Mouse (Mus musculus) heart, postnatal 0 days (tissue): ENCODE data around the gene Nhlrc2. TPM values are rescaled to one million over a fixed set of nuclear protein-coding genes. Genes with fewer than 3 reads are reported as not detected.

ENCODE experiments used
- ATAC-seq: fragments of 200-750 bp; cut with Nextera tagmentation; 2 replicates; pipeline ENCODE4 v1.8.0; 2017; ENCODE audit warnings: low read depth, moderate number of reproducible peaks, moderate library complexity; ENCODE audit not compliant: insufficient read depth
- DNase-seq: peaks from one replicate; pipeline ENCODE4 v3.0.0-alpha.2; 2016; ENCODE audit warnings: low spot score
- H3K27ac ChIP-seq: fragments of 300-500 bp; sonication (generic); 2 replicates; pipeline ENCODE4 v1.5.1; 2014; ENCODE audit warnings: low read depth, mild to moderate bottlenecking
- H3K27me3 ChIP-seq: fragments of 300-500 bp; sonication (generic); 2 replicates; pipeline ENCODE4 v1.6.1; 2014; ENCODE audit warnings: low read length, mixed read lengths; ENCODE audit not compliant: control insufficient read depth, insufficient read depth
- H3K36me3 ChIP-seq: fragments of 300-500 bp; sonication (generic); replicated peaks from 2 replicates; pipeline ENCODE4 v1.6.1; 2014; ENCODE audit warnings: low read length, mixed read lengths; ENCODE audit not compliant: control insufficient read depth, insufficient read depth
- H3K4me1 ChIP-seq: fragments of 300-500 bp; sonication (generic); 2 replicates; pipeline ENCODE4 v1.6.1; 2014; ENCODE audit warnings: antibody characterized with exemption; ENCODE audit not compliant: control insufficient read depth, insufficient read depth
- H3K4me2 ChIP-seq: fragments of 300-500 bp; sonication (generic); 2 replicates; pipeline ENCODE4 v1.6.1; 2014; ENCODE audit warnings: low read depth, mild to moderate bottlenecking, low read length, moderate library complexity
- H3K4me3 ChIP-seq: fragments of 300-500 bp; sonication (generic); 2 replicates; pipeline ENCODE4 v1.5.1; 2014; ENCODE audit warnings: low read depth, low read length
- H3K9ac ChIP-seq: fragments of 300-500 bp; sonication (generic); replicated peaks from 2 replicates; pipeline ENCODE4 v1.6.1; 2014; ENCODE audit warnings: low read depth, low read length, mixed read lengths
- H3K9me3 ChIP-seq: fragments of 300-500 bp; sonication (generic); replicated peaks from 2 replicates; pipeline ENCODE4 v1.6.1; 2016; ENCODE audit warnings: low read length; ENCODE audit not compliant: control insufficient read depth
- CTCF ChIP-seq: IDR thresholded peaks from 2 replicates; pipeline ENCODE4 v1.5.1; 2016; ENCODE audit warnings: antibody characterized with exemption, control low read depth, low read depth
- EP300 ChIP-seq: IDR thresholded peaks from 2 replicates; pipeline ENCODE4 v1.6.1; 2016; ENCODE audit warnings: antibody characterized with exemption, low read depth
- WGBS: fragments of 180-500 bp; shearing (Covaris S2); extraction: QIAGEN DNeasy Blood & Tissue Kit; methylation state at CpG from one replicate; pipeline ENCODE4 v1.1.7; 2014; 5-methylcytosine and 5-hydroxymethylcytosine counted together
- polyA plus RNA-seq: library from polyadenylated mRNA; unstranded; fragments of >200 nt; fragmentation: Nextera tagmentation; extraction: Ambion mirVana; gene quantifications from 2 replicates; pipeline ENCODE4 v1.2.1, GENCODE M21; 2015
- total RNA-seq: library from RNA; depleted of rRNA; stranded (reverse); fragments of >200 nt; gene quantifications from 2 replicates; pipeline ENCODE4 v1.2.3, GENCODE M21; 2014; ENCODE audit warnings: low replicate concordance

Nhlrc2 gene
- total and polyA plus RNA-seq, 2 experiments from 2014 or later: 11.1 to 30.4 TPM

DNA sequence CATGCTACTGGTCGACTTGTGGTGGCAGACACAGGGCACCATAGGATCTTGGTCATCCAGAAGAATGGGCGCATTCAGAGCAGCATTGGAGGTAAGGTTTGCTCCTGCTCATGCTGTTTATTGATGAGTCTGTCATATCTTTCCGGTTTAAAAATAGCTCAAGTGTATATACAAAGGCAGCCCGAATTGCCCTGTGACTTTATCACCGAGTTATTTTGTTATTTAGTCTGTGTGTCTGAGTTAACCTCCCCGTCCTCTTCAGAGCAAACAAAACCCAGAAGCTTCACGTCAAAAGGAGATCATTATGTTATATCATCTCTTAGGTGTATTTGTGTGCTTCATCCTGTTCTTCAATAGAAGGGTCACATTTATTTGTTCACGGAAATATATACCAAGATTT, 22.7 kb downstream of the Nhlrc2 start:
- TF ChIP-seq CTCF (no peak), EP300 (no peak)
- H3K27ac ChIP-seq: no peak overlapping the region
- H3K4me1 ChIP-seq: peaks cover 7% of the 10 kb centered on the region
- H3K36me3 ChIP-seq: peaks cover 17% of the 10 kb centered on the region; the same call in 1 of the 2 replicates
- H3K9me3 ChIP-seq: no peaks in the 10 kb centered on the region
- no peak for DNase-seq
- no peak overlapping the region for H3K4me3 ChIP-seq
- H3K9ac ChIP-seq: no peak overlapping the region
- no peak; the same call in 1 of the 2 replicates for ATAC-seq
- H3K4me2 ChIP-seq: no peak overlapping the region
- WGBS: 44% methylated on average over 8 of the region's 8 CpGs
- no peaks in the 10 kb centered on the region for H3K27me3 ChIP-seq

DNA sequence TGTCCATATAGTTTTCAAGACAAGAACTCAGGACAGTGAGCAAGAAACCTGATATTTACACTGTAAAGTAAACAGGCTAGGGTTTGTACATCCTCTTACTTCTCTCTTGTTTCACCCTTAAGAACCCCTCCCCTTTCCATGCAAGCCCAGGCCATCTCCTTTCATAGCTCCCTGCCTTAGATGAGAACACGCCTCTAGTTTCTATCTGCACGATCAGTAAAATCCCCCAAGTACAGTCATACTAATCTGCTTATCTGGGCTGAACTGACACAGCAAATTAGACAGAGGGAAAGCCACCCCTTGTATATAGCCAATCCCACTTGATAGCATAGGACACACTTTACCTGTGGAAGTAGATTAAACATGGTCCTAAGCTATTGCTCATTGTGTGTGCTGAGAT, 23.2 kb downstream of the Nhlrc2 start:
- no peak for DNase-seq

DNA sequence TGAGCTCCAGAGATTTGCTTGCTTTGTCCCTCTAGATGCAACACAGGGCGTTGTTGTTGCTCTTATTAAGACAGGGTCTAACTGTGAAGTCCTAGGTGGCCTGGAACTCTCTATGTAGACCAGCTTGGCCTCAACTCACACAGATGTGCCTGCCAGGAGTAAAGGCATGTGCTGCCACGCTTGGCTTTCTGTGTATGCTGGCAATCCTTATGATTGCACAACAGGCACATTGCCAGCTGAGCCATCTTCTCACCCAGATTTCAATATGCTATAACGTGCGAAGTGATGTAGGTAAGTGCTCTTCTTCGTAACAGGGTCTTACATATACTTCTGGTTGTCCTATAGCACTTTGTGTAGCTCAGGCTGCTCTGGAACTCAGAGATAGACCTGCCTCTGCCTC, 23.9 kb downstream of the Nhlrc2 start:
- Histone ChIP-seq H3K4me1 (peaks cover 7% of the 10 kb centered on the region), H3K9ac (no peak overlapping the region), H3K27ac (no peak overlapping the region), H3K36me3 (peaks cover 22% of the 10 kb centered on the region; the same call in 1 of the 2 replicates), H3K4me2 (no peak overlapping the region), H3K9me3 (no peaks in the 10 kb centered on the region), H3K4me3 (no peak overlapping the region), H3K27me3 (no peaks in the 10 kb centered on the region)
- no peak for TF ChIP-seq EP300
- TF ChIP-seq CTCF: no peak
- DNase-seq (no peak), ATAC-seq (no peak)
- WGBS: 87% methylated on average over 5 of the region's 5 CpGs

More for the DNA sequence above, 23.2 kb downstream of the Nhlrc2 start:
- WGBS: 76% methylated on average over 2 of the region's 2 CpGs
- Histone ChIP-seq H3K27me3 (no peaks in the 10 kb centered on the region), H3K27ac (no peak overlapping the region), H3K9ac (no peak overlapping the region), H3K4me2 (no peak overlapping the region), H3K36me3 (peaks cover 21% of the 10 kb centered on the region; the same call in 1 of the 2 replicates), H3K4me1 (peaks cover 7% of the 10 kb centered on the region), H3K4me3 (no peak overlapping the region), H3K9me3 (no peaks in the 10 kb centered on the region)
- ATAC-seq: no peak
- TF ChIP-seq EP300 (no peak), CTCF (no peak)

DNA sequence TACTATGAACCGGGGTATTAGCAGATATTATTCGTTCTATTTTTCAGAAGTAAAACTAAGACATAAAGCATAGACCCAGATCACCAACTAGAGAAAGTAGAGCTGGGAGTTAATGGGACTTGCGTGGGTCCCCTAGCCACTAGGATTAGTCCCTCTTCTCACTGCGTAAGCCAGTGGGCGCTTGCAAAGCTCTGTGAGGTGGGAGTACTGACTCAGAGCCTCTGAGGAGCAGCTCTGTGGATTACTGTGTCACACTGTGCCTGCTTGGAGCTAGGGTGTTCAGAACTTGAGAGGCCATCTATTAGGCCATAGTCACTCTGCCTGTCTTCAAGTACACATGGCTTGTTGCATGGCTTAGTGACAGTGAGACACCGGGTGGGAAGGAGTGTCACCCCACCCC, 25.1 kb downstream of the Nhlrc2 start:
- Histone ChIP-seq H3K27ac (no peak overlapping the region), H3K9ac (no peak overlapping the region), H3K4me2 (no peak overlapping the region), H3K9me3 (no peaks in the 10 kb centered on the region), H3K36me3 (peaks cover 33% of the 10 kb centered on the region), H3K27me3 (no peaks in the 10 kb centered on the region), H3K4me1 (peaks cover 7% of the 10 kb centered on the region), H3K4me3 (no peak overlapping the region)
- no peak for ATAC-seq
- no peak for DNase-seq
- TF ChIP-seq CTCF: no peak
- TF ChIP-seq EP300: no peak
- WGBS: 90% methylated on average over 6 of the region's 6 CpGs

- TF ChIP-seq EP300: no peak
- WGBS: 85% methylated on average over 1 of the region's 1 CpGs
- Histone ChIP-seq H3K4me1 (no peaks in the 10 kb centered on the region), H3K4me2 (no peak overlapping the region), H3K36me3 (peaks cover 24% of the 10 kb centered on the region), H3K9me3 (no peaks in the 10 kb centered on the region), H3K27ac (no peak overlapping the region), H3K4me3 (no peak overlapping the region), H3K9ac (no peak overlapping the region), H3K27me3 (no peaks in the 10 kb centered on the region)
- ATAC-seq: no peak
- no peak for DNase-seq
Measured at GRCm38 (mm10) chr19:56577801-56578200, 29.7 kb downstream of the Nhlrc2 start.

DNA sequence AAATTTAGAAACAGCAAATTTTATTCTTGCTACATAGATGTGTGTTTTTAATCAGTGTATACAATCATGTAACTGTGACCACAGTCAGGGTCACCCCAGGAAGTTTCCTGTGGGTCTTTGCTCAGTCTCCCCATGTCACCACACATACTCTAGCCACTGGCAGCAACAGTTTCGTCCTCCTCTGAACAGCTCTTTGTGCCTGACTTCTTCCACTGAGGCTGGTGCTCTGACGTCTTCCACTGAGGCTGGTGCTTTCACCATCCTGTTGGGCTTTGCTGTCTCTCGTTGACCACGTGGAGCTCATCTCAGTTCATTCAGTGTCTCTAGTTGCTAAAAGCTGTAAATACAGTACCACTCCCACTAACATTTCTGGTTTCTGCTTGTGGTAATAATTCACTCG, 33.9 kb downstream of the Nhlrc2 start:
- 91% methylated on average over 5 of the region's 5 CpGs for WGBS

More for the DNA sequence above, 33.9 kb downstream of the Nhlrc2 start:
- H3K4me2 ChIP-seq: no peak overlapping the region
- no peaks in the 10 kb centered on the region; the same call in 1 of the 2 replicates for H3K4me1 ChIP-seq
- H3K9ac ChIP-seq: no peak overlapping the region
- ATAC-seq (no peak), DNase-seq (no peak)
- H3K9me3 ChIP-seq: no peaks in the 10 kb centered on the region
- H3K27ac ChIP-seq: no peak overlapping the region
- H3K4me3 ChIP-seq: no peak overlapping the region
- TF ChIP-seq EP300: no peak
- TF ChIP-seq CTCF: no peak
- H3K36me3 ChIP-seq: peaks cover 27% of the 10 kb centered on the region
- no peaks in the 10 kb centered on the region for H3K27me3 ChIP-seq
